Mouse (Mus musculus): ENCODE data around the gene Dhx57. TPM values are rescaled to one million over a fixed set of nuclear protein-coding genes. Genes with fewer than 3 reads are reported as not detected.

Dhx57 gene
- total and polyA plus RNA-seq, 3 experiments, result 3.4 to 6.8 TPM; not detected in 1

- Histone ChIP-seq H3K9ac (ENCODE audit: control insufficient read depth, low read depth, low read length, poor library complexity, severe bottlenecking) (peak overlapping the region; percentile 100), H3K4me1 (ENCODE audit: control insufficient read depth in 1 of 2, insufficient read depth in 2 of 2, low read length in 2 of 2) (peaks cover 0 to 10% of the 10 kb centered on the region in 2 experiments; a peak in 3 of 4 replicates), H3K79me2 (ENCODE audit: control insufficient read depth, insufficient read depth, low read length, poor library complexity) (peaks cover 30% of the 10 kb centered on the region), H3K27ac (ENCODE audit: control insufficient read depth, low read depth, low read length) (peak overlapping the region; percentile 96), H3K9me3 (replicated peaks; ENCODE audit: insufficient read depth, low read length) (no peaks in the 10 kb centered on the region), H3K4me3 (ENCODE audit: control insufficient read depth in 1 of 2, insufficient read depth in 1 of 2, low read depth in 2 of 2, low read length in 2 of 2) (peak overlapping the region; percentile 62 to 98), H3K27me3 (ENCODE audit: control insufficient read depth in 1 of 2, insufficient read depth in 2 of 2, low read length in 2 of 2) (no peaks in the 10 kb centered on the region), H3K36me3 (ENCODE audit: control insufficient read depth in 1 of 2, insufficient read depth in 2 of 2, low read length in 2 of 2) (peaks cover 42% of the 10 kb centered on the region in 2 experiments)
- TF ChIP-seq RAD21 (IDR thresholded peaks at IDR 0.05; ENCODE audit: low read depth, low read length) (no peak), JUND (IDR thresholded peaks at IDR 0.05; ENCODE audit: low read depth, low read length) (no peak), CHD1 (IDR thresholded peaks at IDR 0.05; ENCODE audit: low read depth, low read length) (peak; percentile 29; the same call in 1 of the 2 replicates), ZKSCAN1 (IDR thresholded peaks at IDR 0.05; ENCODE audit: low read depth, low read length) (no peak), MXI1 (IDR thresholded peaks at IDR 0.05; ENCODE audit: low read depth, low read length) (peak; percentile 77; the same call in 1 of the 2 replicates), MYC (IDR thresholded peaks at IDR 0.05; ENCODE audit: low read depth, low read length) (no peak), ZNF384 (IDR thresholded peaks at IDR 0.05; ENCODE audit: low read depth, low read length) (no peak), MYB (IDR thresholded peaks at IDR 0.05; ENCODE audit: low read depth, low read length) (no peak), TBP (IDR thresholded peaks at IDR 0.05; ENCODE audit: low read depth, low read length) (no peak), USF2 (IDR thresholded peaks at IDR 0.05; ENCODE audit: borderline replicate concordance in 1 of 2, insufficient read depth in 1 of 2, low read depth in 1 of 2, low read length in 2 of 2) (no peak), HCFC1 (IDR thresholded peaks at IDR 0.05; ENCODE audit: low read depth, low read length) (no peak), ETS1 (IDR thresholded peaks at IDR 0.05; ENCODE audit: low read depth, low read length) (0 out of 2 replicates have a peak, but pooled peaks have one; percentile 10), GATA1 (IDR thresholded peaks at IDR 0.05; ENCODE audit: low read depth, low read length) (no peak), MAX (IDR thresholded peaks at IDR 0.05; ENCODE audit: low read length) (no peak), ZC3H11A (IDR thresholded peaks at IDR 0.05; ENCODE audit: low read depth, low read length) (no peak), SIN3A (IDR thresholded peaks at IDR 0.05; ENCODE audit: low read length) (0 out of 2 replicates have a peak, but pooled peaks have one; percentile 48)
- no peak for DNase-seq (ENCODE audit: low read depth, low spot score)
Measured at GRCm38 (mm10) chr17:80206301-80206670, 84.0 kb downstream of the Dhx57 start.

- H3K9me3 ChIP-seq (replicated peaks; ENCODE audit: insufficient read depth, low read length), result no peaks in the 10 kb centered on the region
- H3K36me3 ChIP-seq (ENCODE audit: control insufficient read depth in 1 of 2, insufficient read depth in 2 of 2, low read length in 2 of 2), result peaks cover 42 to 48% of the 10 kb centered on the region in 2 experiments
- H3K79me2 ChIP-seq (ENCODE audit: control insufficient read depth, insufficient read depth, low read length, poor library complexity), result peaks cover 30% of the 10 kb centered on the region
- 0 out of 2 replicates have a peak, but pooled peaks have one; percentile 43 for TF ChIP-seq CHD1 (IDR thresholded peaks at IDR 0.05; ENCODE audit: low read depth, low read length)
- TF ChIP-seq SIN3A (IDR thresholded peaks at IDR 0.05; ENCODE audit: low read length), result peak; percentile 8; the same call in 1 of the 2 replicates
- TF ChIP-seq ZC3H11A (IDR thresholded peaks at IDR 0.05; ENCODE audit: low read depth, low read length), result no peak
- TF ChIP-seq GABPA (IDR thresholded peaks at IDR 0.05; ENCODE audit: low read depth, low read length), result no peak
- no peak for TF ChIP-seq EP300 (IDR thresholded peaks at IDR 0.05; ENCODE audit: low read depth in 1 of 2, low read length in 2 of 2)
- peaks cover 0 to 10% of the 10 kb centered on the region in 2 experiments; a peak in 3 of 4 replicates for H3K4me1 ChIP-seq (ENCODE audit: control insufficient read depth in 1 of 2, insufficient read depth in 2 of 2, low read length in 2 of 2)
- peak; percentile 25 for DNase-seq (ENCODE audit: low read depth, low spot score)
- H3K4me3 ChIP-seq (ENCODE audit: control insufficient read depth in 1 of 2, insufficient read depth in 1 of 2, low read depth in 2 of 2, low read length in 2 of 2), result peak overlapping the region; percentile 62 to 98
- peak overlapping the region; percentile 100 for H3K9ac ChIP-seq (ENCODE audit: control insufficient read depth, low read depth, low read length, poor library complexity, severe bottlenecking)
- H3K27ac ChIP-seq (ENCODE audit: control insufficient read depth, low read depth, low read length), result peak overlapping the region; percentile 13; the same call in 1 of the 2 replicates
- no peaks in the 10 kb centered on the region for H3K27me3 ChIP-seq (ENCODE audit: control insufficient read depth in 1 of 2, insufficient read depth in 2 of 2, low read length in 2 of 2)
Measured at GRCm38 (mm10) chr17:80205657-80206056, 84.6 kb downstream of the Dhx57 start.
